Mouse (Mus musculus) midbrain, embryonic 14.5 days (tissue): ENCODE measurements around the gene Mcub. TPM values are rescaled to one million over a fixed set of nuclear protein-coding genes. Genes with fewer than 3 reads are reported as not detected.

Experiments used
- ATAC-seq: fragments of 200-750 bp; cut with Nextera tagmentation; 2 replicates; pipeline ENCODE4 v1.8.0; 2017; ENCODE audit warnings: moderate number of reproducible peaks, moderate library complexity; ENCODE audit not compliant: low FRiP score, low TSS enrichment
- DNase-seq: peaks from one replicate; pipeline ENCODE4 v3.0.0-alpha.2; 2015
- H3K27ac ChIP-seq: fragments of 300-500 bp; sonication (generic); replicated peaks from 2 replicates; pipeline ENCODE4 v1.5.1; 2014; ENCODE audit warnings: mild to moderate bottlenecking, low read depth, low read length, moderate library complexity
- H3K27me3 ChIP-seq: fragments of 300-500 bp; sonication (generic); 2 replicates; pipeline ENCODE4 v1.6.1; 2014; ENCODE audit warnings: low read length, control low read depth, mixed read lengths; ENCODE audit not compliant: control insufficient read depth, insufficient read depth
- H3K36me3 ChIP-seq: fragments of 300-500 bp; sonication (generic); 2 replicates; pipeline ENCODE4 v1.6.1; 2014; ENCODE audit warnings: low read length, control low read depth; ENCODE audit not compliant: control insufficient read depth, insufficient read depth
- H3K4me1 ChIP-seq: fragments of 300-500 bp; sonication (generic); 2 replicates; pipeline ENCODE4 v1.6.1; 2014; ENCODE audit warnings: mild to moderate bottlenecking, antibody characterized with exemption, low read length, control low read depth; ENCODE audit not compliant: control insufficient read depth, insufficient read depth
- H3K4me2 ChIP-seq: fragments of 300-500 bp; sonication (generic); 2 replicates; pipeline ENCODE4 v1.6.1; 2014; ENCODE audit warnings: mild to moderate bottlenecking, low read length, moderate library complexity
- H3K4me3 ChIP-seq: fragments of 300-500 bp; sonication (generic); replicated peaks from 2 replicates; pipeline ENCODE4 v1.5.1; 2014; ENCODE audit warnings: low read depth, low read length
- H3K9ac ChIP-seq: fragments of 300-500 bp; sonication (generic); replicated peaks from 2 replicates; pipeline ENCODE4 v1.6.1; 2014; ENCODE audit warnings: mild to moderate bottlenecking, low read length, moderate library complexity
- H3K9me3 ChIP-seq: fragments of 300-500 bp; sonication (generic); 2 replicates; pipeline ENCODE4 v1.6.1; 2016; ENCODE audit warnings: low read length, control low read depth, mixed read lengths; ENCODE audit not compliant: control insufficient read depth
- WGBS: fragments of 180-500 bp; shearing (Covaris S2); extraction: QIAGEN DNeasy Blood & Tissue Kit; methylation state at CpG from one replicate; pipeline ENCODE4 v1.1.7; 2014; 5-methylcytosine and 5-hydroxymethylcytosine counted together
- polyA plus RNA-seq: library from polyadenylated mRNA; unstranded; fragments of >200 nt; fragmentation: Nextera tagmentation; extraction: Ambion mirVana; gene quantifications from 2 replicates; pipeline ENCODE4 v1.2.1, GENCODE M21; 2014

Gene Mcub
- polyA plus RNA-seq, 1 experiment from 2014 or later: 5.6 TPM

DNA sequence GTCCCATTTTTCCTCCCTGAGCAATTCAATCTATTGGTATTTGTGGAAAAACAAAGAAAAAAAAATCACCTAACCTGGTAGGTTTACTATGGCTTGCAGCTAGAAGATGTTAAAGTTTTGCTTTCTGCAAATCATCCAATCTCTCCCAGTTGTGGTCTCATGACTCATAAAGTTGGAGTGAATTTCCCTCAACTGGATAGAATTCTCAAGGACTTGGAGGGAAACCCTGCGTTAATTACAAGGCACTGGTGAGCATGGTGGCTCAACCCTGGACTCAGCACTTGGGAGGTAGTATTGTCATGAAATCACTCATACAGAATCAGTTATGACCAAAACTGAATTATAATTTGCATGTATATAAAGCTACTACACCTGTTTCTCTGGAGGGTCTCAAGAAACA, 28.7 kb downstream of the Mcub start:
- WGBS: 96% methylated on average over 1 of the region's 1 CpGs
- Histone ChIP-seq H3K4me3 (no peak overlapping the region), H3K27me3 (no peaks in the 10 kb centered on the region), H3K9ac (no peak overlapping the region), H3K4me1 (no peaks in the 10 kb centered on the region), H3K27ac (no peak overlapping the region), H3K4me2 (no peak overlapping the region), H3K9me3 (no peaks in the 10 kb centered on the region), H3K36me3 (no peaks in the 10 kb centered on the region)
- DNase-seq: no peak
- no peak for ATAC-seq

DNA sequence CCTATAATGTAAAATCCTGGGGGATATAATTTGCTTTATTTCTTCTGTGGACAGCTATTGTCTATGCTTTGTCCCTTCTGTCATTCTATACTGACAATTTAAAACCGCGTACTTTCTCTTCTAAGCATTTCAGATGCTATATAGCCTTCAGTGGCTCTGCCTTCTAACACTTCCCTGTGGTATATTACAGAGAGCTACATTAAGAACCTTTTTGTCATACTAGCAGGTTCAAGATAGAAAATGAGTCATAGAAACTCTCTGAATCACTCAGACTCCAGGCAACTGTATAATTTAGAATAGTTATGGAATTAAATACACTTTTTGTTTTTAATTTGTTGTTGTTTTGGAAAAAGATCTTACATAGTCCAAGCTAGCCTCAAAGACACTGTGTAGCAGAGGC, 29.2 kb downstream of the Mcub start:
- Histone ChIP-seq H3K9me3 (no peaks in the 10 kb centered on the region), H3K27ac (no peak overlapping the region), H3K36me3 (no peaks in the 10 kb centered on the region), H3K27me3 (no peaks in the 10 kb centered on the region), H3K4me1 (no peaks in the 10 kb centered on the region), H3K9ac (no peak overlapping the region), H3K4me3 (no peak overlapping the region), H3K4me2 (no peak overlapping the region)
- DNase-seq: no peak
- 91% methylated on average over 2 of the region's 2 CpGs for WGBS
- no peak for ATAC-seq

DNA sequence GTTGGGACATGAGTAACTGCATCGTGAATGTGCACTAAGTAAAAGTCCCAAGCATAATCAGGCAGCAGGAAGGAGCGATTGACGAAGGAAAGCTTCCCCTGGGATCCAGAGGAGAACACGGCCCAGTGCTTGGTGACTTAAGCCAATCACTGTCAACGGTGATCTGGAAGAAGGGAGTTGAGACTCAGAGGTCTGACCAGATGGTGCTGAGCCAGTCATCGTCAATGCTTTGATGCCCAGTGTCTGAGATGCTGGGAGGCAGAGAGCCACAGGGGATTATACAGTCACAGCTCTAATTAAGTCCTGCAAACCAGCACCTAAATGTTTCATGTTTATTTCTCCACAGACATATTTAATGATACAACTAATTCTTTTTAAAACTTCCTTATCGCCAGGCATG, 30.9 kb downstream of the Mcub start:
- no peaks in the 10 kb centered on the region for H3K27me3 ChIP-seq
- ATAC-seq (no peak), DNase-seq (peak; percentile 11)
- 42% methylated on average over 7 of the region's 7 CpGs for WGBS
- H3K9me3 ChIP-seq: no peaks in the 10 kb centered on the region
- no peak overlapping the region for H3K9ac ChIP-seq
- no peaks in the 10 kb centered on the region for H3K4me1 ChIP-seq
- H3K36me3 ChIP-seq: no peaks in the 10 kb centered on the region
- H3K4me2 ChIP-seq: no peak overlapping the region
- H3K4me3 ChIP-seq: no peak overlapping the region
- no peak overlapping the region for H3K27ac ChIP-seq

DNA sequence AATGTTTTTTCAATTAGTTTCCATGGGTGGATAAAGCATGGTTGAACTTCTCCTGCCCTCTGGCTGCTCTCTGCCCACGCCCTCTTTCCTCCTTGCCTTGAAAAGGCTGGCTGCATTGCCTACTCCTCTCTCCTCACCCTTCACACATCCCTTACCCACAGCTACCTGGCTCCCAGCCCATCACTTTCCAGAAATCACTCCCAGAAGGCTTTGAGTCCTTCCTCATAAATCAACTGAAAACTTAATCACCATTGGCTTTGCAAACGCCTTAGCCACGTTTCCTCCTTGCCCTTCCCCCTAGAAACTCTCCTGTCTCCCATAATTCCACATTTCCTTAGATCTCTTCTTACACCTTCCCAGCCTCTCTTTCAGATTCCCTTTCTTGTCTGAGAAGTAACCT, 32.2 kb downstream of the Mcub start:
- Histone ChIP-seq H3K4me1 (no peaks in the 10 kb centered on the region), H3K4me3 (no peak overlapping the region), H3K9ac (no peak overlapping the region), H3K36me3 (no peaks in the 10 kb centered on the region), H3K4me2 (no peak overlapping the region), H3K27ac (no peak overlapping the region), H3K9me3 (no peaks in the 10 kb centered on the region), H3K27me3 (no peaks in the 10 kb centered on the region)
- ATAC-seq (no peak), DNase-seq (no peak)
- WGBS: 67% methylated on average over 3 of the region's 3 CpGs

DNA sequence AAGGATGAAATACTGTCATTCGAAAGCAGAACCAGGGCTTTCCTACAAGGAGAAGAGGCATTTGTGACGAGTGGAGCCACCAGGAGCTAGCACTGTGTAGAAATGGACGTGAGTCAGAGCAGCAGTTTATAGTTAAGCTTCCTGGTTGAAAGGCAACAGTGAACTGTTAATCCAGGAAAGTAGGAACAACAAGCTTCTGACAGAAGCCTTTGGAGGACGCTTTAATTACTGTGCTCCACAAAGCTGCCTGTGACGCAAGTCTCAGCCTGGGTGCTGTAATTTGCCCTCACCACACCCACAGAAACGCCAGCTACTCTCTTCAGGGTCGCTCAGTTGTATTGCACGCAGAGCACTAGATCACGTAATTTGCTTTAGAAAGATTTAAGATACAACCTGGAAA, 33.4 kb downstream of the Mcub start:
- 57% methylated on average over 9 of the region's 9 CpGs for WGBS
- Histone ChIP-seq H3K36me3 (no peaks in the 10 kb centered on the region), H3K9me3 (no peaks in the 10 kb centered on the region), H3K9ac (no peak overlapping the region), H3K4me3 (no peak overlapping the region), H3K27ac (no peak overlapping the region), H3K4me1 (no peaks in the 10 kb centered on the region), H3K4me2 (no peak overlapping the region), H3K27me3 (no peaks in the 10 kb centered on the region)
- ATAC-seq (no peak), DNase-seq (no peak)

DNA sequence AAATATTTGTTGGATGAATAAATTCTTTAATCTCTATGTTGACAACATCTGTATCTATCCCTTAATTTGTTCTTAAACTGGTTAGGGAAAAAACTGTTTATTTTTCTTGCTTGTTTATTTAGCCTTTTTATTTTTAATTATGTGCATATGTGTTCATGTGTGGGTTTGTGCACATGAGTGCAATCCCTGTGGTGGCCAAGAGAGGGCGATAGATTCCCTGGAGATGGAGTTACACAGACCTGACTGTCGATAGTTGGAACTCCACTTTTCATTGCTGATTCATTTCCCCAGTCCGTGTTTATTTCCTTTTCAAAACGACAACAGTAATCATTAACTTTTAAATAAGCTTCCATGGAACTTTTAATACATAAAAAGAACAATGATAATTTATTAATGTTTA, 37.6 kb downstream of the Mcub start:
- Histone ChIP-seq H3K9me3 (no peaks in the 10 kb centered on the region), H3K27ac (no peak overlapping the region), H3K36me3 (no peaks in the 10 kb centered on the region), H3K4me2 (no peak overlapping the region), H3K27me3 (no peaks in the 10 kb centered on the region), H3K4me1 (no peaks in the 10 kb centered on the region), H3K4me3 (no peak overlapping the region), H3K9ac (no peak overlapping the region)
- 55% methylated on average over 4 of the region's 4 CpGs for WGBS
- DNase-seq (no peak), ATAC-seq (no peak)

DNA sequence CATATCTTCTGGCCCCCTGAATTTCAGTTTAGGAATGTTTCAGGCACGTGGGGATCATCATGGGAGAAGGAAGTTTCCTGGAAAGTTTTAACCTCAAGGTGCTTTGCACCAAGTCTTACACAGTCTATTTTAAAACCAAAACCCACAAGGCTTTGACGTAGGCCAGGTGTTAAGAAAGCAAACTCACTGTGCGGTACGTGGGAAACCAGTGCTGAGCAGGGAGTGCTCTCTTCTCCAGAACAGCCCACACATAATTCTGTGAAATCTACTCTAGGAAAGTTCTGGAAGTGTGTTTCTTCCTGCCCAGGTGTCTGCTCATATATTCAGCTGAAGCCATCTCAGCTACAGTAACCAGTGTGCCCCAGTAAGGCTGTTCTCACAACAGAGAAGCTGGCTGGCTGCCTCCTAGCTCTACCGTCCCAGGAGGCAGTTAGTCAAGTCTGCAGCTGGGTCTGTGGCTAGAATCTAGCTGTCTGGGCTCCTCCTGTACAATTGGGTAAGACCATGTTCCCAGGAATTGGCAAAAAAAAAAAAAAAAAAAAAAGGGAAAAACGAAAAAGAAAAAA, 39.7 kb downstream of the Mcub start:
- H3K36me3 ChIP-seq: no peaks in the 10 kb centered on the region
- H3K9ac ChIP-seq: no peak overlapping the region
- H3K4me3 ChIP-seq: no peak overlapping the region
- H3K4me2 ChIP-seq: no peak overlapping the region
- no peaks in the 10 kb centered on the region for H3K9me3 ChIP-seq
- DNase-seq (no peak), ATAC-seq (no peak)
- no peak overlapping the region for H3K27ac ChIP-seq
- 83% methylated on average over 6 of the region's 6 CpGs for WGBS
- no peaks in the 10 kb centered on the region for H3K27me3 ChIP-seq
- no peaks in the 10 kb centered on the region for H3K4me1 ChIP-seq

DNA sequence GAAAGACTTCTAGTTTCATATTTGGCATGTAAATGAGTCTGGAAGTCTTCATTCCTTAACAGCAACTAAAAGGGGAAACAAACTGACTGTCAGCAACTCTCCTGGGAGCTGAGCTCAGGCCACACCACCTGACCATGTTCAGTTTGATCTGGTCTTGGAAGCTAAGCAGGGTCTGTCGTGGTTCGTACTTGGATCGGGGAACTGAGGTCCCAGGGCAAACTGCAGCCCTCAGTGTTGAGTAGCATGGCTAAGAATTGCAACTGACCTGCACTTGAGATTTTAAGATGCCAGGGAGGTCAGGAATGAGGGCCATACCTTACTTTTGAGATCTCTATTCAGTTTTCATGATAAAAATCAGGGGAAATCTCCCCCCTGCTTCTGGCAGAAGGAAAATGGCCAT, 44.1 kb downstream of the Mcub start:
- H3K4me1 ChIP-seq: no peaks in the 10 kb centered on the region
- DNase-seq (no peak), ATAC-seq (no peak)
- WGBS: 88% methylated on average over 3 of the region's 3 CpGs
- no peak overlapping the region for H3K4me3 ChIP-seq
- H3K27ac ChIP-seq: no peak overlapping the region
- H3K36me3 ChIP-seq: no peaks in the 10 kb centered on the region
- no peaks in the 10 kb centered on the region for H3K27me3 ChIP-seq
- no peak overlapping the region for H3K4me2 ChIP-seq
- H3K9me3 ChIP-seq: no peaks in the 10 kb centered on the region
- H3K9ac ChIP-seq: no peak overlapping the region

DNA sequence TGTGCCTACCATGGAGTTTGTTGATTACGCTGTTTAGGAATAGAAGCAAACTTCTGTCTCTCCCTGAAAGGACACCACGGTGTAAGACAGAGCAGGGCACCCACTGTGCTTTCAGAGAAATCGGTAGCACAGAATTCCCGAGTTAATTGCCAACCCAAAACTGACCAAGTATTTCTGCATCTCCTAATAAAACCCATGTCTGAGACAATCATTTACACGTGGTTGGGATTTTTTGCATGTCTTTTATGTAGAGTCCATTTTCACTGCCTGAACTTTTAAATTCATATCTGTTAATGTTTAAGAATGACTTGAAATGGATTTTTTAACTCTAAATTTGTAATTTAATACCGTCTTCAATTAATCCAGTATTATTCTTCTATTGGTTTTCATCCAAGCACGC, 46.4 kb downstream of the Mcub start:
- Histone ChIP-seq H3K27ac (no peak overlapping the region), H3K4me2 (no peak overlapping the region), H3K9ac (no peak overlapping the region), H3K4me1 (no peaks in the 10 kb centered on the region), H3K36me3 (no peaks in the 10 kb centered on the region), H3K9me3 (no peaks in the 10 kb centered on the region), H3K4me3 (no peak overlapping the region), H3K27me3 (no peaks in the 10 kb centered on the region)
- no peak for DNase-seq
- WGBS: 92% methylated on average over 7 of the region's 7 CpGs
- ATAC-seq: no peak
